Mouse (Mus musculus) CH12F3 (cell line): ENCODE measurements around the gene Rasl11b.

Source experiments
- in situ Hi-C: fragments of 300-500 bp; cut with MboI; formaldehyde crosslinking; loops from 2 replicates; pipeline ENCODE4 v1.14.3; 2020; ENCODE audit warnings: low sequenced_read_pairs

Rasl11b gene

GRCm38 (mm10) chr5:74207209-74207608 is 12.1 kb downstream of the Rasl11b start:
- in situ Hi-C loops: no loop called here

- in situ Hi-C loops: no loop called here
Measured at GRCm38 (mm10) chr5:74208438-74208837, 13.4 kb downstream of the Rasl11b start.

GRCm38 (mm10) chr5:74209640-74210039 is 14.6 kb downstream of the Rasl11b start:
- in situ Hi-C loops: no loop called here

- in situ Hi-C loops: no loop called here
Measured at GRCm38 (mm10) chr5:74211346-74211745, 16.3 kb downstream of the Rasl11b start.

GRCm38 (mm10) chr5:74214501-74215110 is 19.5 kb downstream of the Rasl11b start:
- in situ Hi-C loops: no loop called here

GRCm38 (mm10) chr5:74215125-74215524 is 20.0 kb downstream of the Rasl11b start:
- in situ Hi-C loops: no loop called here

GRCm38 (mm10) chr5:74218524-74218923 is 23.4 kb downstream of the Rasl11b start:
- in situ Hi-C loops: no loop called here

GRCm38 (mm10) chr5:74222626-74223025 is 27.5 kb downstream of the Rasl11b start:
- in situ Hi-C loops: no loop called here

GRCm38 (mm10) chr5:74224480-74224879 is 29.4 kb downstream of the Rasl11b start:
- in situ Hi-C loops: no loop called here

GRCm38 (mm10) chr5:74226183-74226582 is 31.1 kb downstream of the Rasl11b start:
- in situ Hi-C loops: no loop called here

GRCm38 (mm10) chr5:74227352-74227751 is 32.3 kb downstream of the Rasl11b start:
- in situ Hi-C loops: no loop called here

- in situ Hi-C loops: no loop called here
Measured at GRCm38 (mm10) chr5:74228938-74229337, 33.9 kb downstream of the Rasl11b start.

GRCm38 (mm10) chr5:74229775-74230413 is 34.8 kb downstream of the Rasl11b start:
- in situ Hi-C loops: no loop called here

- in situ Hi-C loops: no loop called here
Measured at GRCm38 (mm10) chr5:74230525-74230924, 35.4 kb downstream of the Rasl11b start.

GRCm38 (mm10) chr5:74233808-74234207 is 38.7 kb downstream of the Rasl11b start:
- in situ Hi-C loops: no loop called here

- in situ Hi-C loops: no loop called here
Measured at GRCm38 (mm10) chr5:74239369-74239768, 44.3 kb downstream of the Rasl11b start.

- in situ Hi-C loops: no loop called here
Measured at GRCm38 (mm10) chr5:74240298-74240697, 45.2 kb downstream of the Rasl11b start.

- in situ Hi-C loops: no loop called here
Measured at GRCm38 (mm10) chr5:74240926-74241680, 46.0 kb downstream of the Rasl11b start.

- in situ Hi-C loops: no loop called here
Measured at GRCm38 (mm10) chr5:74242654-74243053, 47.6 kb downstream of the Rasl11b start.

- in situ Hi-C loops: no loop called here
Measured at GRCm38 (mm10) chr5:74244406-74245019, 49.4 kb downstream of the Rasl11b start.

- in situ Hi-C loops: no loop called here
Measured at GRCm38 (mm10) chr5:74245641-74246145, 50.6 kb downstream of the Rasl11b start.
